Mouse (Mus musculus): ENCODE measurements around the gene Gpr157. TPM values are rescaled to one million over a fixed set of nuclear protein-coding genes. Genes with fewer than 3 reads are reported as not detected.

The Gpr157 gene
- total RNA-seq, 2 experiments from 2014 or later = 0.42 to 0.83 TPM

GRCm38 (mm10) chr4:150137368-150138083 lies 50.4 kb downstream of the Gpr157 start:
- ATAC-seq (replicated peaks; ENCODE audit: low FRiP score, poor library complexity, severe bottlenecking) = no peak

- ATAC-seq (replicated peaks; ENCODE audit: low FRiP score, poor library complexity, severe bottlenecking) = no peak
These were observed 50.9 kb downstream of the Gpr157 start for GRCm38 (mm10) chr4:150138084-150138543.

DNA sequence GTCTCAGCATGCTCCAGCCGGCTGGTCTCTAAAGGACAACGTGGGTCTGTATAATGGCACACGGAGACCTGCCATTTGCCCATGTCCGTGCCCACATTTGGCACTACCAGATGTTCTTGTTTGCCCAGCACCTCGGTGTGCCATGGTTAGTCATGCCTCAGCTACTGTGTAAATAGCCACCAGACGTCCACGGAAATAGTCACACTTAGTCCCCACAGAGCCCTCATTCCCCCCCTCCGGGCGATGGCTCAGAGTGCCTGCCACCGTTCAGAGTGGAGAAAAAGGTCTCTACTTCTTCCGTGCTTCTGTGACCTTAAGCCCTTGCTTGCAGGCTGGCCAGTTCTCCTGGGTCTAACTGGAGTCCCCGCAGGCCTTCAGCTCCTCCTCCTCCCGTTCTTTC lies 51.9 kb downstream of the Gpr157 start:
- ATAC-seq (replicated peaks; ENCODE audit: low FRiP score, poor library complexity, severe bottlenecking) = no peak

GRCm38 (mm10) chr4:150140346-150140745 lies 53.2 kb downstream of the Gpr157 start:
- no peak for ATAC-seq (replicated peaks; ENCODE audit: low FRiP score, poor library complexity, severe bottlenecking)

DNA sequence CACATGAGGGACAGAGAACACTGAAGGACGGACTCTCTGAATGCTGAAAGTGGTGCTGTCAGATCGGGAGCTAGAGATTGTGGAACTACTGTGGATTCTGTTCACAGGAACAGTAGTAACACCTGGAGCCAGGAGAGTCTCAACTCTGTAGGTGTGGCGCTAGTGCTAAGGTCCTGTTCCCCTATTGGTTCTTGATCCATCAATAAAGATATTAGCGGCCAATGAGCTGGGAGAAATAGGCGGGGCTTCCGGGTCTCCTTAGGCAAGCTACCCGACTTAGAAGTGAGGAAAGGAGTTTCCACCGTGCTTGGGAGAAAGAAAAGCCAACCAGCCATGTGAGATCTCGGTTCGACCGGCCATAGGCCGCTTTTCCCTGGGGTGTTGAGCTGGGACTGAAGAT lies 57.1 kb downstream of the Gpr157 start:
- no peak for ATAC-seq (replicated peaks; ENCODE audit: low FRiP score, poor library complexity, severe bottlenecking)

GRCm38 (mm10) chr4:150146286-150146685 lies 59.1 kb downstream of the Gpr157 start:
- no peak for ATAC-seq (replicated peaks; ENCODE audit: low FRiP score, poor library complexity, severe bottlenecking)

- ATAC-seq (replicated peaks; ENCODE audit: low FRiP score, poor library complexity, severe bottlenecking) = no peak
These were observed 63.9 kb downstream of the Gpr157 start for GRCm38 (mm10) chr4:150151045-150151444.

DNA sequence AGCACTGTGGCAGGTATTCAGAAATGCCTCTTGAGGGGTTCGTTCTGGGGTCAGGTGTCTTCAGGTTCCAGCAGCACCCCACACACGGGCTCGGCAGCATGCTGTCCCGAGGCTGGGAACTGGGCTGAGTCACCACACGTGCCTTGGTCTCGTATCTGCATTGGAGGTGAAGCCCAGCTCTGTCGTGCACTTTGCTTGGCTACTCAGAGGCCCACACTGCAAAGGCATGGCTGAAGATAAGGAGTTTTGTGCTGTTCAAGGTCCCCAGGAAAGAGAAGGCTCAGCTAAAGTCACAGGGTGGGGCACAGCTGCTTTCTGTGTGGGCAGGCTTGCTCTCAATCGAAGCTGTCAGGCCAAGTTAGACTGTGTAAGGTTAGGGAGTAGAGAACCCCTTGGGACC lies 65.3 kb downstream of the Gpr157 start:
- ATAC-seq (replicated peaks; ENCODE audit: low FRiP score, poor library complexity, severe bottlenecking) = no peak

DNA sequence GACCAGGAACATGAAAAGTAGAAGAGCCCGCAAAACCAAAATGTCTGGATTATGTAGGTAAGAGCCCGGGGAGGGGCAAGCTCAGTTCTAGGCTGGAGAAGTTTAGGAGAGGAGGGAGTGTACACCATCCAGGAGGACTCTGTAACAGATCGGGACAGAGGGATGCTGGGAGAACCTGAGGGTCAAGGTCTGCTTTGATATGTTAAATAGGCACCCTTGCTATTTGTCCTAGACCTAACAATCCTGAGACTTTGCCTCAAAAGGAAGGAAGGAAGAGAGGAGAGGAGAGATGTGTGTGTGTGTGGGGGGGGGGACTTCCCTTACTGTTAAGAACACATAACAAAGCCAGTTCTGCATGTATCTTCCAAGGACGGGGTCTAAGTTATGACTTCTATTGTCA lies 68.1 kb downstream of the Gpr157 start:
- no peak for ATAC-seq (replicated peaks; ENCODE audit: low FRiP score, poor library complexity, severe bottlenecking)

Other genes starting within 250 kb of the Gpr157 start
- 0.72 TPM in 1 of 2 replicates, not detected in the other for gene Spsb1, start 132.3 kb upstream of the Gpr157 start, total RNA-seq (2015; ENCODE audit: low replicate concordance)
- not detected in 2 replicates for gene Spsb1, start 132.3 kb upstream of the Gpr157 start, total RNA-seq (2017; ENCODE audit: low replicate concordance)
- 2.5 TPM in 2 replicates for gene H6pd, start 78.3 kb upstream of the Gpr157 start, total RNA-seq (2015; ENCODE audit: low replicate concordance)
- gene H6pd, start 78.3 kb upstream of the Gpr157 start, total RNA-seq (2017; ENCODE audit: low replicate concordance) = 3.2 and 11.8 TPM in 2 replicates
- not detected in 2 replicates for gene Slc2a5, start 31.9 kb downstream of the Gpr157 start, total RNA-seq (2015; ENCODE audit: low replicate concordance)
- gene Slc2a5, start 31.9 kb downstream of the Gpr157 start, total RNA-seq (2017; ENCODE audit: low replicate concordance) = not detected in 2 replicates
- not detected in 2 replicates for gene Slc2a7, start 61.6 kb downstream of the Gpr157 start, total RNA-seq (2015; ENCODE audit: low replicate concordance)
- not detected in 2 replicates for gene Slc2a7, start 61.6 kb downstream of the Gpr157 start, total RNA-seq (2017; ENCODE audit: low replicate concordance)
- gene Car6, start 114.0 kb downstream of the Gpr157 start, total RNA-seq (2015; ENCODE audit: low replicate concordance) = not detected in 2 replicates
- gene Car6, start 114.0 kb downstream of the Gpr157 start, total RNA-seq (2017; ENCODE audit: low replicate concordance) = not detected in 2 replicates
- 79.6 and 121 TPM in 2 replicates for gene Eno1, start 149.4 kb downstream of the Gpr157 start, total RNA-seq (2015; ENCODE audit: low replicate concordance)
- gene Eno1, start 149.4 kb downstream of the Gpr157 start, total RNA-seq (2017; ENCODE audit: low replicate concordance) = 21.2 and 44.2 TPM in 2 replicates
- 24.9 and 31.0 TPM in 2 replicates for gene Rere, start 194.3 kb downstream of the Gpr157 start, total RNA-seq (2015; ENCODE audit: low replicate concordance)
- gene Rere, start 194.3 kb downstream of the Gpr157 start, total RNA-seq (2017; ENCODE audit: low replicate concordance) = 5.5 and 9.8 TPM in 2 replicates

Measured in erythroid progenitor cell, adult 5-6 weeks (primary cell).